Mouse (Mus musculus) lung, adult 2 months (tissue): ENCODE data around the gene Myl6b. TPM values are rescaled to one million over a fixed set of nuclear protein-coding genes. Genes with fewer than 3 reads are reported as not detected.

Experiments used
- DNase-seq: peaks from one replicate; pipeline ENCODE4 v3.0.0; 2022
- H3K4me1 ChIP-seq: fragments of 200-500 bp; 2 replicates; pipeline ENCODE4 v1.6.1; 2011; ENCODE audit warnings: low read length; ENCODE audit not compliant: control insufficient read depth, insufficient read depth
- H3K4me3 ChIP-seq: fragments of 200-500 bp; replicated peaks from 2 replicates; pipeline ENCODE3; 2011; ENCODE audit warnings: low read depth, mild to moderate bottlenecking, control low read depth, low read length; ENCODE audit errors: extremely low read depth
- CTCF ChIP-seq: fragments of 200-500 bp; IDR thresholded peaks from 2 replicates; pipeline ENCODE4 v1.5.1; 2011; ENCODE audit warnings: mild to moderate bottlenecking, low read length, control low read depth; ENCODE audit not compliant: insufficient read depth
- POLR2A ChIP-seq: fragments of 200-500 bp; IDR thresholded peaks from 2 replicates; pipeline ENCODE4 v1.6.1; 2011; ENCODE audit warnings: low read depth, mild to moderate bottlenecking, control low read depth, low read length, borderline replicate concordance; ENCODE audit errors: extremely low read depth
- WGBS: fragments of 180-500 bp; shearing (Covaris S2); methylation state at CpG from one replicate; pipeline ENCODE4 v1.1.7; 2018; 5-methylcytosine and 5-hydroxymethylcytosine counted together
- polyA plus RNA-seq: library from polyadenylated mRNA; depleted of rRNA; stranded (reverse); fragments of >200 nt; gene quantifications from 2 replicates; pipeline ENCODE4 v1.2.3, GENCODE M21; 2012; rRNA removed

Gene Myl6b
- polyA plus RNA-seq, 1 experiment, result 1.9 TPM

- DNase-seq, result peak; percentile 38
- 2% methylated on average over 6 of the region's 6 CpGs for WGBS
These were observed 43.2 kb downstream of the Myl6b start for GRCm38 (mm10) chr10:128455280-128455679.

GRCm38 (mm10) chr10:128454471-128454870, 44.0 kb downstream of the Myl6b start:
- no peak for DNase-seq
- Histone ChIP-seq H3K4me1 (no peaks in the 10 kb centered on the region), H3K4me3 (no peak overlapping the region)
- TF ChIP-seq CTCF (no peak), POLR2A (no peak)
- WGBS, result 83% methylated on average over 3 of the region's 3 CpGs

More at GRCm38 (mm10) chr10:128455280-128455679, 43.2 kb downstream of the Myl6b start:
- Histone ChIP-seq H3K4me3 (no peak overlapping the region), H3K4me1 (peaks cover 2% of the 10 kb centered on the region)
- TF ChIP-seq POLR2A, result no peak
- TF ChIP-seq CTCF, result no peak

- DNase-seq, result no peak
- Histone ChIP-seq H3K4me3 (no peak overlapping the region), H3K4me1 (no peaks in the 10 kb centered on the region)
- WGBS, result 70% methylated on average over 6 of the region's 6 CpGs
- TF ChIP-seq CTCF (no peak), POLR2A (no peak)
These were observed 47.5 kb downstream of the Myl6b start for GRCm38 (mm10) chr10:128451014-128451413.

GRCm38 (mm10) chr10:128445407-128445806, 53.1 kb downstream of the Myl6b start:
- no peak overlapping the region for H3K4me3 ChIP-seq
- TF ChIP-seq POLR2A (no peak), CTCF (no peak)
- WGBS, result 42% methylated on average over 4 of the region's 4 CpGs
- no peak for DNase-seq
- no peaks in the 10 kb centered on the region for H3K4me1 ChIP-seq

GRCm38 (mm10) chr10:128444354-128444753, 54.1 kb downstream of the Myl6b start:
- no peak for DNase-seq
- H3K4me3 ChIP-seq, result no peak overlapping the region
- H3K4me1 ChIP-seq, result peaks cover 3% of the 10 kb centered on the region
- TF ChIP-seq CTCF (no peak), POLR2A (no peak)
- WGBS, result 50% methylated on average over 6 of the region's 6 CpGs

Other genes starting within 250 kb of the Myl6b start
- gene Apon, start 244.6 kb downstream of the Myl6b start, polyA plus RNA-seq, result 0.08 and 0.27 TPM in 2 replicates
- gene Apof, start 230.0 kb downstream of the Myl6b start, polyA plus RNA-seq, result 0.32 and 0.75 TPM in 2 replicates
- gene Stat2, start 228.1 kb downstream of the Myl6b start, polyA plus RNA-seq, result 30.8 and 34.4 TPM in 2 replicates
- gene Il23a, start 199.9 kb downstream of the Myl6b start, polyA plus RNA-seq, result 0.08 TPM in 1 of 2 replicates, not detected in the other
- 22.8 and 30.7 TPM in 2 replicates for gene Pan2, start 195.3 kb downstream of the Myl6b start, polyA plus RNA-seq
- 32.0 and 55.9 TPM in 2 replicates for gene Cnpy2, start 176.2 kb downstream of the Myl6b start, polyA plus RNA-seq
- gene Cs, start 161.0 kb downstream of the Myl6b start, polyA plus RNA-seq, result 95.6 and 150 TPM in 2 replicates
- gene Coq10a, start 129.7 kb downstream of the Myl6b start, polyA plus RNA-seq, result 28.9 and 48.7 TPM in 2 replicates
- gene Ankrd52, start 121.6 kb downstream of the Myl6b start, polyA plus RNA-seq, result 24.5 and 31.6 TPM in 2 replicates
- gene Slc39a5, start 97.5 kb downstream of the Myl6b start, polyA plus RNA-seq, result 0.42 TPM in 1 of 2 replicates, not detected in the other
- 22.1 and 23.4 TPM in 2 replicates for gene Nabp2, start 87.2 kb downstream of the Myl6b start, polyA plus RNA-seq
- gene Rnf41, start 87.0 kb downstream of the Myl6b start, polyA plus RNA-seq, result 24.4 and 25.5 TPM in 2 replicates
- 99.8 TPM in 2 replicates for gene Smarcc2, start 39.4 kb downstream of the Myl6b start, polyA plus RNA-seq
- 771 and 1,159 TPM in 2 replicates for gene Myl6, start 4.5 kb downstream of the Myl6b start, polyA plus RNA-seq
- gene Esyt1, start 27.2 kb upstream of the Myl6b start, polyA plus RNA-seq, result 94.9 and 97.2 TPM in 2 replicates
- 13.2 and 15.1 TPM in 2 replicates for gene Zc3h10, start 49.1 kb upstream of the Myl6b start, polyA plus RNA-seq
- 1,224 and 1,373 TPM in 2 replicates for gene Rpl41, start 50.6 kb upstream of the Myl6b start, polyA plus RNA-seq
- 13.7 and 23.9 TPM in 2 replicates for gene Pa2g4, start 67.3 kb upstream of the Myl6b start, polyA plus RNA-seq
- gene Erbb3, start 91.0 kb upstream of the Myl6b start, polyA plus RNA-seq, result 20.0 and 24.9 TPM in 2 replicates
- 421 and 530 TPM in 2 replicates for gene Rps26, start 128.1 kb upstream of the Myl6b start, polyA plus RNA-seq
- 2.7 and 4.4 TPM in 2 replicates for gene Ikzf4, start 147.3 kb upstream of the Myl6b start, polyA plus RNA-seq
- gene Suox, start 175.4 kb upstream of the Myl6b start, polyA plus RNA-seq, result 8.9 and 15.3 TPM in 2 replicates
- gene Rab5b, start 197.6 kb upstream of the Myl6b start, polyA plus RNA-seq, result 80.0 and 109 TPM in 2 replicates
- gene Pmel, start 205.5 kb upstream of the Myl6b start, polyA plus RNA-seq, result 0.36 and 0.51 TPM in 2 replicates
- gene Cdk2, start 206.3 kb upstream of the Myl6b start, polyA plus RNA-seq, result 11.4 and 17.3 TPM in 2 replicates
- gene Dgka, start 246.2 kb upstream of the Myl6b start, polyA plus RNA-seq, result 38.4 and 53.7 TPM in 2 replicates
- 15.9 and 22.4 TPM in 2 replicates for gene Pym1, start 249.2 kb upstream of the Myl6b start, polyA plus RNA-seq